Mouse (Mus musculus) G1E-ER4 (cell line): ENCODE data around the gene Iqgap1. TPM values are rescaled to one million over a fixed set of nuclear protein-coding genes. Genes with fewer than 3 reads are reported as not detected.
A peak's percentile ranks its signal among the peaks of the same experiment; 100 is the strongest.

Experiments used
- GATA1 ChIP-seq: IDR thresholded peaks from one replicate; pipeline ENCODE4 v1.8.0; 2012; ENCODE audit warnings: low read length, inconsistent platforms
- polyA plus RNA-seq: library from polyadenylated mRNA; stranded (reverse); fragments of >175 nt; gene quantifications from 2 replicates; pipeline ENCODE4 v1.2.3, GENCODE M21; 2012

Gene Iqgap1
- polyA plus RNA-seq, 1 experiment, result 12.6 TPM

GRCm38 (mm10) chr7:80685639-80686038, 140.1 kb downstream of the Iqgap1 start:
- TF ChIP-seq GATA1, result peak; percentile 87

DNA sequence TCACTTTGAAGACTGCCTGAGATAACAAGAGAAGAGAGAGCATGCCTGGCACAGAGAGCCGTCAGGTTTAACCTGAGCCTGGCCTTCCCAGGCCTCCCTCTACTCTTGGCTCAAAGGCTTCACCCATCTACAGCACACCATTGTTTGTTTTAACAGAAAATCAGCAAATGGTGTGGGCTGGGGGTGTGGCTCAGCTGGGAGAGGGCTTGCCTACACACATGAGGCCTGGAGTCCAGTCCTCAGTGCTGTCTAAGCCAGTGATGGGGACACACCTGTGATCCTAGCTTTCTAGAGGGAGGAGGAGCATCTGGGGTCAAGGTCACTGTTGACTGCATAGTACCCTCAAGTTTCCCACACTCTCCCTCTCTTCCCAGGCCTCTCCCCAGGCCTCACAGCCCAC, 143.1 kb downstream of the Iqgap1 start:
- no peak for TF ChIP-seq GATA1

GRCm38 (mm10) chr7:80680218-80680847, 145.4 kb downstream of the Iqgap1 start:
- TF ChIP-seq GATA1, result no peak

DNA sequence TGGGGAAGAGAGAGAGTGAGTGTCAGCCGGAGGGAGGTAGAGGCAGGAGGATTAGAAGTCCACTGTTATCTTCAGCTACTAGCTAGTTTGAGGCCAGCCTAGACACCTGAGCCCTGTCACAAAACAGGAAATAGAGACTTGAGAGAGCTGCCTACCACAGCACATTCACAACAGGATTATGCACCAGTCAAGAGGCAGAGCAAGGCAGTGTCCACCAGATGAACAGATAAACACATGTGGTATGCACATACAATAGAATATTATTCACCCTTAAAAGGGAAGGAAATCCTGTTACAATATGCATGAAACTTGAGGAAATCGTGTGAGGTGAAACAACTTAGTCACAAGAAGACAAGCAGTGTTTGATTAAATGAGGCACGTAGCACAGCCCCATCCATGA, 153.5 kb downstream of the Iqgap1 start:
- TF ChIP-seq GATA1, result no peak

GRCm38 (mm10) chr7:80670889-80671288, 154.9 kb downstream of the Iqgap1 start:
- no peak for TF ChIP-seq GATA1

- TF ChIP-seq GATA1, result peak; percentile 41
Observed at GRCm38 (mm10) chr7:80667190-80667589, 158.6 kb downstream of the Iqgap1 start.

DNA sequence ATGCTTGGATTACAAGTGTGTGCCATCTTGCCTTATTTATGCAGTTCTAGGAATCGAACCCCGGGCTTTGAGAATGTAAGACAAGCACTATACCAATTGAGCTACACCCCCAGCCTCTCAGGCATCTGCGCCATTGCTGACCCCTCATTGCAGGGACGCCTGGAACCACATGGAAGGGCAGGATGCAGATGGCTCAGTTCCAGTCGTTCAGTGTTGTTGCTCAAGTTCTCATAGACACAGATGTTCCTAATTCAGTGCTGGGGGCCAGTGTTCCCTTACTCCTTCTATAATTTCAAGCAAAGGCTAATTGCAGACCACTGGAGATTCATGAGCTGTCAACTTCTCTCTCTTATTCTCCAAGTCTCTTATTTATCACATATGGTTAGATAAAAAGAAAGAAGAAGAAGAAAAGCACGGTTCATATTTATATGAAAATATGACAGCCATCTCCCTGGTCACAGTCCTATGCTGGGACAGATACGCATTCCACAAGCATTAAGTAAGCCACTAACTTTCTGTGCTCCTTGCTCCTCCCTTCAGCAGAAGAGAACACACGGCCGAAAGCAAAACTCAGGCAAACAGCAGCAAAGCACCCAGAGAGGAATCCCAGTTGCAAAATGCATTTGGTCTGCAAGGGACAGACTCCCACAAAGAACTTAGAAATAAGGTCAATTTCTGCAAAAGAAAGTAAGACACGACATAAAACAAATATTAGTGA, 159.4 kb downstream of the Iqgap1 start:
- no peak for TF ChIP-seq GATA1

Other genes with a start within 250 kb of the Iqgap1 start
- 43.6 and 57.2 TPM in 2 replicates for gene Crtc3, start 137.1 kb downstream of the Iqgap1 start, polyA plus RNA-seq
- 3.0 and 3.6 TPM in 2 replicates for gene Zscan2, start 34.9 kb upstream of the Iqgap1 start, polyA plus RNA-seq
- 20.3 and 30.1 TPM in 2 replicates for gene Wdr73, start 75.3 kb upstream of the Iqgap1 start, polyA plus RNA-seq
- gene Nmb, start 79.1 kb upstream of the Iqgap1 start, polyA plus RNA-seq, result 2.1 TPM in 2 replicates
- 9.4 and 10.9 TPM in 2 replicates for gene Sec11a, start 121.8 kb upstream of the Iqgap1 start, polyA plus RNA-seq
- 65.8 and 78.9 TPM in 2 replicates for gene Zfp592, start 167.7 kb upstream of the Iqgap1 start, polyA plus RNA-seq
- gene Alpk3, start 231.6 kb upstream of the Iqgap1 start, polyA plus RNA-seq, result 1.5 and 1.9 TPM in 2 replicates